Mouse (Mus musculus) G1E (cell line): ENCODE data around the gene Rara.

Source experiments
- CTCF ChIP-seq: IDR thresholded peaks from 2 replicates; pipeline ENCODE4 v1.5.1; 2012; ENCODE audit warnings: low read depth, low read length, inconsistent platforms, mixed read lengths
- GATA1 ChIP-seq: IDR thresholded peaks from 2 replicates; pipeline ENCODE4 v1.6.1; 2012; ENCODE audit warnings: borderline replicate concordance, low read length, inconsistent platforms, mixed read lengths
- GATA2 ChIP-seq: IDR thresholded peaks from 2 replicates; pipeline ENCODE4 v1.6.1; 2012; ENCODE audit warnings: low read depth, low read length, inconsistent platforms, borderline replicate concordance
- POLR2AphosphoS5 ChIP-seq: IDR thresholded peaks from 2 replicates; pipeline ENCODE4 v1.6.1; 2012; ENCODE audit warnings: low read depth, low read length, inconsistent platforms; ENCODE audit not compliant: insufficient replicate concordance
- TAL1 ChIP-seq: conservative IDR thresholded peaks from 2 replicates; pipeline ENCODE4 v1.6.1; 2012; ENCODE audit warnings: low read depth, low read length, inconsistent platforms, mixed read lengths

DNA sequence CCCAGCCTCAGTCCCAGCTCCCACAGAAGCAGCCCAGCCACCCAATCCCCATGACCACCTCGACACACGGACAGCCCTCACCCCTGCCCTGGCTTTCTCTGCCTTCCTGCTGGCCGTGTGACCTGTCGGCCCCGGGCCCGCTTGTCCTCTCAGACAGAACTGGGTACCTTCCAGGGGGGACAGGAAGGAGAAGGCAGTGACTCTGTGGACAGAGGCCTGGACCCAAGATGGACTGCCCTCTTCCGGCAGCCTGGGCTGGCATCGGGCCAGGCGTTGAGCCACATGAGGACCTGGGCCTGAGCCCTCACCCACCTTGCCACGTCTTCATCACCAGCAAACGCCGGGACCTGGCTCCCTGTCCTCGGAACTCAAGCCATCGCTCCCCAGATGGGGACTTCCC, 46.0 kb downstream of the Rara start:
- TF ChIP-seq CTCF (no peak), GATA1 (no peak), TAL1 (no peak), POLR2AphosphoS5 (no peak), GATA2 (no peak)
